Mouse (Mus musculus) lung, adult 2 months (tissue): ENCODE measurements around the gene Ivd. TPM values are rescaled to one million over a fixed set of nuclear protein-coding genes. Genes with fewer than 3 reads are reported as not detected.

ENCODE experiments used
- DNase-seq: peaks from one replicate; pipeline ENCODE4 v3.0.0; 2022
- H3K4me1 ChIP-seq: fragments of 200-500 bp; 2 replicates; pipeline ENCODE4 v1.6.1; 2011; ENCODE audit warnings: low read length; ENCODE audit not compliant: control insufficient read depth, insufficient read depth
- H3K4me3 ChIP-seq: fragments of 200-500 bp; replicated peaks from 2 replicates; pipeline ENCODE3; 2011; ENCODE audit warnings: low read depth, mild to moderate bottlenecking, control low read depth, low read length; ENCODE audit errors: extremely low read depth
- CTCF ChIP-seq: fragments of 200-500 bp; IDR thresholded peaks from 2 replicates; pipeline ENCODE4 v1.5.1; 2011; ENCODE audit warnings: mild to moderate bottlenecking, low read length, control low read depth; ENCODE audit not compliant: insufficient read depth
- POLR2A ChIP-seq: fragments of 200-500 bp; IDR thresholded peaks from 2 replicates; pipeline ENCODE4 v1.6.1; 2011; ENCODE audit warnings: low read depth, mild to moderate bottlenecking, control low read depth, low read length, borderline replicate concordance; ENCODE audit errors: extremely low read depth
- WGBS: fragments of 180-500 bp; shearing (Covaris S2); methylation state at CpG from one replicate; pipeline ENCODE4 v1.1.7; 2018; 5-methylcytosine and 5-hydroxymethylcytosine counted together
- polyA plus RNA-seq: library from polyadenylated mRNA; depleted of rRNA; stranded (reverse); fragments of >200 nt; gene quantifications from 2 replicates; pipeline ENCODE4 v1.2.3, GENCODE M21; 2012

Gene Ivd
- polyA plus RNA-seq, 1 experiment, result 77.5 TPM

GRCm38 (mm10) chr2:118897392-118897791 is 35.6 kb downstream of the Ivd start:
- 10% methylated on average over 7 of the region's 7 CpGs for WGBS
- no peak for DNase-seq
- Histone ChIP-seq H3K4me3 (no peak overlapping the region), H3K4me1 (peaks cover 17% of the 10 kb centered on the region)
- no peak for TF ChIP-seq POLR2A
- no peak for TF ChIP-seq CTCF

DNA sequence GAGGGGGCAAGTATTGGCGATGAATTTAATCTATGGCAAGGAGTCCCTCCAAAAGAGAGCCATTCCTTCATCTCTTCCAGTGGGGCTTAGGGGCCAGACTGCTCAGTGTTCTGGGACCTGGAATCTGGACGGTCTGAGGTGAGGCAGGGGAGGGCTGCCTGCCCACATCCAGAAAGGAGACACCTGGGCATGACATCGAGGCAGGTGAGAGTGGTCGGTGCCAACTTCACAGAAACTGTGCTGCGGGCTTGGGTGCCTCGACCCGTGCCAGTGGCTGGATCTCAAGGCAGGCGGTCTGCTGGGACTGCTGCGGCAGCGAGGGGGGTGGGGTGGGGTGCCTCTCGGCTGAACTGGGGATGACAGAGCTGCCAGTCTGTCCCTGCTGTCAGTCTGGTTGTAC is 36.1 kb downstream of the Ivd start:
- H3K4me1 ChIP-seq, result peaks cover 18% of the 10 kb centered on the region
- WGBS, result 8% methylated on average over 11 of the region's 11 CpGs
- no peak overlapping the region for H3K4me3 ChIP-seq
- no peak for DNase-seq
- no peak for TF ChIP-seq CTCF
- no peak for TF ChIP-seq POLR2A

DNA sequence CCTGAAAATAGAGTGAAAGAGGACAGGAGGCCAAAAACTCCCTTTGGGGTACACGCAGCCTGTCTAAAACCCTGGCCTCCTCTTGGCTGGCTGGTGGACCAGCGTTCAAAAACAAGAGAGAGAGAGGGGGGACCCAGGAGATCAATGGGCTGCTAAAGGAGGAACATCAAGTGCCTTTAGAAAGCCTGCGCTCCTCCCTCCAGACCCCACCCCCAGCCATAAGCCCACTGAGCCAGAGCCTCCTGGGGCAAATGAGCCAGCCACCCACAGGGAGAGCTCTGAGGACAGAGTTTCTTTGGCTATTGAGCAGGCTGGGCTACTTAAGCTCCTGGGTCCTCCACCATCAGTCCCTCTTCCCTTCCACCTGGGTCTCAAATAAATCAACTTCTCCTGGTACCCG is 37.0 kb downstream of the Ivd start:
- peaks cover 26% of the 10 kb centered on the region for H3K4me1 ChIP-seq
- TF ChIP-seq CTCF (no peak), POLR2A (no peak)
- 29% methylated on average over 4 of the region's 4 CpGs for WGBS

DNA sequence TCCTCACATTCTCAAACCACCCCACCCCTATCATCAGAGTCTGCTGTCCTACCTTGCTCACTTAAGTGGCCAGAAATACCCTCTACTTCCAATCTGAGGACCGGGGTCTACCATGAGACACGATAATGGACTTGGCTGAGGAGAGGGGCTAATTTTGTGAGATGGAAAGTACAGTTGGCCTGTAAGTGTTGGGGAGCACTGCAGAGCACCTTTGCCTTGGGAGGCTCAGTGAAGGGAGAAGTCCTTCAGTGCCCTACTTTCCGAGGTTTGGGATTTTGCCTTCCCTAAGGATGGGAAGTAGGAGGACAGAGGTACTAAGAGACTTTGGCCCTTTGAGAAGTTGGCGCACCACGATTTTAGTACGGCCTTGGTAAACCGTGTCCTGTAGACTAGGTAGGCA is 37.6 kb downstream of the Ivd start:
- no peak for DNase-seq
- 38% methylated on average over 7 of the region's 7 CpGs for WGBS
- TF ChIP-seq POLR2A (no peak), CTCF (no peak)
- H3K4me1 ChIP-seq, result peaks cover 26% of the 10 kb centered on the region
- H3K4me3 ChIP-seq, result no peak overlapping the region

More for the DNA sequence above, 37.0 kb downstream of the Ivd start:
- no peak for DNase-seq
- no peak overlapping the region for H3K4me3 ChIP-seq

- peak; percentile 42 for DNase-seq
- WGBS, result 2% methylated on average over 32 of the region's 32 CpGs
- Histone ChIP-seq H3K4me3 (peak within 1 kb of the TSS; percentile 20), H3K4me1 (peaks cover 26% of the 10 kb centered on the region)
- TF ChIP-seq POLR2A (no peak), CTCF (no peak)
Measured at GRCm38 (mm10) chr2:118899981-118900825, 38.4 kb downstream of the Ivd start, which contains the start of gene Bahd1. TSS of gene Bahd1 (plus strand) at chr2:118900377.

GRCm38 (mm10) chr2:118900826-118901140 is 39.0 kb downstream of the Ivd start:
- under 1% methylated on average over 11 of the region's 11 CpGs for WGBS
- no peak for TF ChIP-seq CTCF
- no peak for TF ChIP-seq POLR2A
- DNase-seq, result no peak
- peaks cover 26% of the 10 kb centered on the region for H3K4me1 ChIP-seq
- H3K4me3 ChIP-seq, result peak overlapping the region; percentile 20

- under 1% methylated on average over 75 of the region's 120 CpGs for WGBS
- peak; percentile 95 for DNase-seq
- TF ChIP-seq POLR2A (peak; percentile 55; the same call in 1 of the 2 replicates), CTCF (no peak)
- H3K4me3 ChIP-seq, result peak overlapping the region; percentile 95
- peaks cover 26% of the 10 kb centered on the region for H3K4me1 ChIP-seq
Measured at GRCm38 (mm10) chr2:118901175-118902031, 39.6 kb downstream of the Ivd start.

DNA sequence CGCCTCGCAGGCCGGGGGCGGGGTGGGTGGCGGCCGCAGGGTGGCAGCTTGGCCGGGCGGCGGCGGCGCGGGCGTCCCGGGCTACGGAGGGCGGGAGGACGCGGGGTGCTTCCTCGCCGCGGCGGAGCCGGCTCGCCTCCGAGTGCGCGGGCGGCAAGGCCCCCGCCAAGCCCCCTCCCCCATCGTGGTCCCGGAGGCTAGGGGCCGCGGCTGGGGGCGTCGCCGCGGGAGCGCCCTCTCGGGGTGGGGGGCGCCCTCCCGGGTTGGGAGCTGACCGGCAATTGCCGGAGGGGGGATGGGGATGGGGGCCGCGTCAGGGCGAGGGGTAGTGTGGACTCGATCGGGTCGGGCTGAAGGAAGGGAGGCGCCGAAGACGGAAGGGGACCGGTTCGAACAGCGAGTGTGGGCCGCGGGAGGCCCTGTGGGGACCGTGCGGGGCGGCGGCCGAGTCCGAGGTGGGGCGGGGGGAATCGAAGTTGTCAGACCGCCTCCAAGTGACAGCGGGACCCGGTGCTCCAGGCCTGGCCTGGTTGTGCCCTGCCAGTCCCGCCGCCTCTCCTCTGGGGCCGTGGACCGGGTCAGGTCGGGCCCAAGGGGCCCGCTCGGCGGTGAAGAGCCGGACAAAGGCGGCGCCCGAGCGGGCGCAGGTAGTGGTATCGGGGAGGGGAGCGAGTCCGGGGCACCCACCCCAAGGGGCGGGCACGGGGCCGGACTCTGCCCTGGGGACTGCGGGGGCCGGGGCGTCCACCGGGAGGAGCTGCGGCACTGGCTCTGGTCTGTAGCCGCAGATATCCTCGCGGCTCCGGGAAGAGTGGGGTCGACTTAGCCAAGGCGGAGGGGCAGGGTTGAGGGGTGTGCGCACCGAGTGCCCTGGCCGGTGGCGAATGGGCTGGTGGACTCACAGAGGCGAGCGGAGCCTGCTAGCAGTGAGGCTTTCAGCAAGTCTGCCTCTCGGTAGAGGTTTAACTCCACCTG is 40.6 kb downstream of the Ivd start:
- peak overlapping the region; percentile 95 for H3K4me3 ChIP-seq
- WGBS, result under 1% methylated on average over 95 of the region's 106 CpGs
- no peak for TF ChIP-seq POLR2A
- TF ChIP-seq CTCF, result no peak
- peak; percentile 61 for DNase-seq
- H3K4me1 ChIP-seq, result peaks cover 19% of the 10 kb centered on the region
